Comparison of ENCODE assay signal across 8 mouse cellular contexts in genomic region chr6:92269019-92269418, GRCm38 (mm10). TPM values are rescaled to one million over a fixed set of nuclear protein-coding genes. Genes with fewer than 3 reads are reported as not detected.
DNase-seq lines count a peak whose midpoint lies in the region; ATAC-seq and TF ChIP-seq lines count a peak whose summit lies in the region.
"Had no signal": no experiment of that assay in that cellular context is flagged by ENCODE, and none has a peak within 500 bp of the region (broad histone marks: within the 10 kb centered on the region; RNA-seq: fewer than 3 reads in every experiment).

No protein-coding gene starts in this region.

- H3K9ac ChIP-seq in lung, embryonic 14.5 days, result no peak overlapping the region
- H3K9ac ChIP-seq: midbrain, embryonic 12.5 days had no signal

- H3K4me1 ChIP-seq in embryonic facial prominence, embryonic 10.5 days, result peaks cover 6% of the 10 kb centered on the region
- no peaks in the 10 kb centered on the region for H3K4me1 ChIP-seq in lung, embryonic 14.5 days (ENCODE audit: insufficient read depth)

- no peak for ATAC-seq in lung, embryonic 14.5 days (ENCODE audit: insufficient read depth)

- H3K27me3 ChIP-seq in embryonic facial prominence, embryonic 10.5 days (replicated peaks; ENCODE audit: low read depth, poor library complexity, severe bottlenecking), result no peaks in the 10 kb centered on the region
- no peaks in the 10 kb centered on the region for H3K27me3 ChIP-seq in lung, embryonic 14.5 days (ENCODE audit: insufficient read depth, low read length)
- H3K27me3 ChIP-seq: midbrain, embryonic 12.5 days had no signal

- no peak overlapping the region for H3K27ac ChIP-seq in embryonic facial prominence, embryonic 10.5 days (replicated peaks)
- no peak overlapping the region for H3K27ac ChIP-seq in lung, embryonic 14.5 days (ENCODE audit: low read depth)
- H3K27ac ChIP-seq: midbrain, embryonic 12.5 days had no signal

- no peaks in the 10 kb centered on the region for H3K9me3 ChIP-seq in embryonic facial prominence, embryonic 10.5 days
- no peaks in the 10 kb centered on the region for H3K9me3 ChIP-seq in lung, embryonic 14.5 days (ENCODE audit: low read depth, low read length)
- H3K9me3 ChIP-seq: midbrain, embryonic 12.5 days had no signal

- WGBS in embryonic facial prominence, embryonic 10.5 days, result 12% methylated on average over 4 of the region's 4 CpGs
- 6% methylated on average over 4 of the region's 4 CpGs for WGBS in lung, embryonic 14.5 days

- no peak overlapping the region for H3K4me2 ChIP-seq in lung, embryonic 14.5 days
- H3K4me2 ChIP-seq: midbrain, embryonic 12.5 days had no signal

- H3K4me3 ChIP-seq in embryonic facial prominence, embryonic 10.5 days, result no peak overlapping the region
- H3K4me3 ChIP-seq in lung, embryonic 14.5 days (ENCODE audit: low read depth, low read length), result no peak overlapping the region
- H3K4me3 ChIP-seq: midbrain, embryonic 12.5 days had no signal

- intact Hi-C loops in heart, postnatal 10 days (cut with DNase I), result loop anchor here (1.0 to 10.0 kb wide), 3 partner anchors 50 to 368 kb away; no protein-coding TSS in a partner anchor

- DNase-seq in MEL-GATA-1-ER (ENCODE audit: extremely low read depth, low read depth), result peak; percentile 33
- DNase-seq in adrenal gland, postnatal 36 days, result peak; percentile 67 to 74
- peak; percentile 80 for DNase-seq in embryonic facial prominence, embryonic 10.5 days (ENCODE audit: low spot score)
- DNase-seq in heart, postnatal 10 days, result peak; percentile 62 to 85
- peak; percentile 79 for DNase-seq in kidney, postnatal 4 days
- DNase-seq in lung, embryonic 14.5 days, result peak; percentile 89
- DNase-seq in right cerebral cortex, postnatal 10 days (ENCODE audit: low spot score in 2 of 2), result peak; percentile 67 to 81

- TF ChIP-seq CTCF in lung, embryonic 14.5 days (IDR thresholded peaks at IDR 0.05; ENCODE audit: low read depth), result peak; percentile 91

- no peaks in the 10 kb centered on the region for H3K36me3 ChIP-seq in embryonic facial prominence, embryonic 10.5 days (replicated peaks)
- H3K36me3 ChIP-seq in lung, embryonic 14.5 days (ENCODE audit: insufficient read depth), result no peaks in the 10 kb centered on the region
- H3K36me3 ChIP-seq: midbrain, embryonic 12.5 days had no signal

RNA-seq across cellular contexts. Expression of gene Trh, which starts 24.6 kb away (rescaled TPM):
- not detected for total RNA-seq in adrenal gland, postnatal 36 days (2021)
- 0.45 and 1.2 TPM in 2 replicates for polyA plus RNA-seq in embryonic facial prominence, embryonic 10.5 days (2016; fragmentation: Nextera tagmentation; extraction: Ambion mirVana)
- not detected for total RNA-seq in heart, postnatal 10 days (2021)
- 0.17 and 0.18 TPM in 2 replicates for polyA plus RNA-seq in lung, embryonic 14.5 days (2014; fragmentation: Nextera tagmentation; extraction: Ambion mirVana)

RNA-seq across cellular contexts. Expression of gene Rbsn, which starts 54.3 kb away (rescaled TPM):
- total RNA-seq in adrenal gland, postnatal 36 days (2021), result 10 to 100 TPM; 20.4 to 23.1 TPM
- polyA plus RNA-seq in embryonic facial prominence, embryonic 10.5 days (2016; fragmentation: Nextera tagmentation; extraction: Ambion mirVana), result 27.2 and 31.7 TPM in 2 replicates
- total RNA-seq in heart, postnatal 10 days (2021), result 10 to 100 TPM; 15.2 to 17.4 TPM
- 18.5 and 19.9 TPM in 2 replicates for polyA plus RNA-seq in lung, embryonic 14.5 days (2014; fragmentation: Nextera tagmentation; extraction: Ambion mirVana)

Comparison
In these comparisons a context has a peak if more than half of its experiments do, and no peak if none do; other contexts are left out.
1. DNase-seq: peak in every context shown above with its lines; median percentile 89 in lung, embryonic 14.5 days; 80 in embryonic facial prominence, embryonic 10.5 days; 79 in kidney, postnatal 4 days; 74 in right cerebral cortex, postnatal 10 days; 74 in heart, postnatal 10 days; 70 in adrenal gland, postnatal 36 days; 33 in MEL-GATA-1-ER.